Mouse (Mus musculus) kidney, adult 8-10 months (tissue): ENCODE measurements at regions not wholly inside any gene's neighbourhood (a gene's known extent, or its start where the extent isn't known, plus 50 kb on each side); places are given as distances from the start of the nearest gene placed in this dataset.

ENCODE experiments used
- DNase-seq, 2 experiments: peaks; one replicate each; pipeline ENCODE4 v3.0.0; 2022

DNA sequence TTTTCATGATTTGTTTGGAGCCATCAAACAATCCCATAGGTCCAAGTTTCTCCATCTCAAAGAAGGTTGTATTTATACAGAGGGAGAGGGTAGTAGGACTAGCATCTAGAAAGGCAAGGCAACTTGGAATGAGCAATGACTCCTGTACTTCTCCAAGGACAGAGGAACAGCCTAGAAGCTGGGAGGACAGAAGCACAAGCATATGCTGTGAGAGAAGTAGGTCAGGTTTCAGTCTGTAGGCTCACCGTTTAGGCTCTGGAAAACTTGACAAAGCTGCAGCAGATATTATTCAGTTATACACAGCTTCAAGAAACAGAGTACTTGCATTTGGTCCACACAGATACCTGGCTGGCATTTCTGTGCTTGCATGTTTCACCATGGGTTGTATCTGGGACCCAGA is 131.5 kb upstream of the B3gat1 start:
- DNase-seq, result no peak

GRCm38 (mm10) chr9:26604552-26604951 is 129.0 kb upstream of the B3gat1 start:
- DNase-seq, result no peak

GRCm38 (mm10) chr9:26611711-26612437 is 121.7 kb upstream of the B3gat1 start:
- no peak for DNase-seq

DNA sequence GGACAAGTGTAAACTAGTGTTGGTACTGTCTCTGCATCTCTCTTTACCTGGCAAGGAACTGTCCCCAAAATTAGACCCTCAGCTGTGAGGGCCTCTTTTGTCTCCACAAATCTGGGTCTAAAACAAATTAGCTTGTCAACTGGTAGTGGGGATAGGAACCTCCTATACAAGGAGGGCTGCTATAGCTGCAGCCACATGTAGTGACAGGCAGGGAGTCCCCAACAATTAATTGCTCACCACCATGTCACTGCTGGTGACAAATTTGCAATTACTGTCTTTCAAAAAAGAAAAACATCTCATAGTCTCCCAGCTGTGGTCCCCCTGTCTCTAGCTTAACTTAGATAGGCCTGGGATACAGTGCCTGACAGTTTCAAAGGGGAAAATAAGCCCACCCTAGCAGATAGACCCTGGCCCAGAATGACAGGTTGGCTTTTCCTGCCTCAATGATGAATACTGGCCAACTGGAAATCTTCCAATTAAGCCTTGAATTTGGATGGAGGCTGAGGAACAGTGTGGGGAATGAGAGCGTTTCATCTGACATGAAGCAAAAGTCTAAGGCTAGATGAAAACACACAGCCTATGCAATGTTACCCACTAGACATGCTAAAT is 110.6 kb upstream of the B3gat1 start:
- DNase-seq, result no peak

- DNase-seq, result peak; percentile 53 to 71
Measured at GRCm38 (mm10) chr9:26625171-26625937, 108.2 kb upstream of the B3gat1 start.

- DNase-seq, result no peak
Measured at GRCm38 (mm10) chr9:26632891-26633650, 100.5 kb upstream of the B3gat1 start.

DNA sequence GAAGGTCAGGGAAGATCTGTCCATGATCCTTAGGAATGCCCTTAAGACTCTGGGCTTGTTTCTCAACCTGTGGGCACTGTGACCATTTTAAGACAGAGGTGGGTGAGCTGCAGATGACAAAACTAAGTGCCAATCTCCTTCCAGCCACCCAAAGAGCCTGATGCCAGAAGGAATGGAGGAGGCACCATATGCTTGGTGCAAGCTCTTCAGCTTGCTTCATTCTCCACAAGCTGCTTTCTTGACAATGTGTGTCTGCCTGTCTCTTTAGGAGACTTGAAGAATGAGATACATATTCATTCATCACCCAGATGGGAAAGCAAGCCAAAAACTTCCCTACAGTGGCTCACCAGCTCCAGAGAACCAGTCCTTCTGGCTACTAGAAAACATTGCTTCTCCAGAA is 98.3 kb upstream of the B3gat1 start:
- DNase-seq, result no peak

DNA sequence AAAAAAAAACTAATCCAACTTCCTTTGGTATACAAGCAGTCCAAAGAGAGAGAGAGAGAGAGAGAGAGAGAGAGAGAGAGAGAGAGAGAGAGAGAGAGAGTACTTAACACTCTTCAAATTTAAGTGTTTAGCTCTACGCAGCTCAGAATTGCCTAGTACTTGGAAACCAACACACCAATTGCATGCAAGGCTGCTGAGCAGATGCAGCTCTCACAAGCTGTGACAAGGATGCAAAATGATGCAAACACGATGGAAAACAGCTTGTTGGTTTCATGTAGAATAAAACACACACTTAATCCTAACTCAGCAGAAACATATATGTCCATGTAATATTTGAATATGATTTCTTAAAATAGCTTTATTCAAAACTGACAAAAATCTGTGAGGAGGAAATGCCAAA is 94.9 kb upstream of the B3gat1 start:
- no peak for DNase-seq

- no peak for DNase-seq
Measured at GRCm38 (mm10) chr9:26642302-26642701, 91.2 kb upstream of the B3gat1 start.

DNA sequence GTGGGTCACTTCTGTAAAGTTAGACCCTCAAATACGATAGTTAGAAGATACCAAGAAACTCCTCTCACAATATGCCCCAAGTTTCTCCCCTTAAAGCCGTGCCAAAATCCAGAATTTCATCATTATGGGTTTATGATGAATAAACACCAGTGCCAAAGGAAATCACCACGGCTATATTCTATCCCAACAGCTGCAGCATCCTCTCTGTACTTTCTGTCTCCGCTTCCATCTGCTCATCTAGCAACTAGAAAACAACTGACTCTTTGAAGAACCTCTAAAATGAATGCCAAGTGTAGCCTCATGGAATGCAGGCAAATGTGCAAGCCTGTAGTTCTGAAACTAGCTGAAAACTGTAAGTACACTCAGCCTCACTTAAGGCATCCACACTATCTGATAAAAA is 90.7 kb upstream of the B3gat1 start:
- DNase-seq, result no peak

DNA sequence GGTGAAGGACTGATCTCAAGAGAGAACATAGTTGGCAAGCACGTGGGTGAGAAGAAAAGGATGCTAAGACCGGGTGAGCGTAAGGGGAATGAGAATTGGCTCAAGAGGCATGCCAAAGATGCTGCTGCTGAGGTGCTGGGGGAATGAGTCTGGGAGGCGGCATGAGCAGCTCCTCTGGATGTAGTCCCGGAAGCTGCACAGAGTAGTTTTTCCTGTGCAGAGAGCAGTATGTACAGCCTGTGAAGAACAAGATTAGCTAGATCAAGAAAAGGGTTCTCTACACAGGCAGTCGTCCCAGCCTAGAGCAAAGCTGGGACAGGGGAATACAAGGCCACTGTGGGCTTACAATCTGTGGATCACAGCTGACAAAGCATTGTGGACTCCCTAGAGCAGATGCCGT is 84.0 kb upstream of the B3gat1 start:
- DNase-seq, result no peak

DNA sequence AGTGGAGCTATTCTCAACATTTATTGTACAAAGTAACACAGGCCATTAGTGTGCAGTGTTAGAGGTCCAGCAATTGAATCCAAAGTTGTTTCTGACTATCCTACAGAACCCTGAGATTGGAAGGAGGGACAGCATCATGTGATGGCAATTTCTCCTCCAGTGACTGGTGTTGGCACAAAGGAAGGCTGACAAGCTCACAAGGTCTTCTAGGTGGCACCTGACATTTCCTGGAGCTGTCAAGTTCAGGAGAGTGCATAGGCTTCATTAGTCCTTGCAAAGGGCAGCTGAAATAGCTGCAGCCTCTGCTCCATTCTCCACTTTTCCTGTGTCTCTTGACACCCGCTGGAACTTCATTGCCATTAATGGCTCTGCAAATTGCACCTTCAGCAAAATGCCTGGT is 80.6 kb upstream of the B3gat1 start:
- no peak for DNase-seq

DNA sequence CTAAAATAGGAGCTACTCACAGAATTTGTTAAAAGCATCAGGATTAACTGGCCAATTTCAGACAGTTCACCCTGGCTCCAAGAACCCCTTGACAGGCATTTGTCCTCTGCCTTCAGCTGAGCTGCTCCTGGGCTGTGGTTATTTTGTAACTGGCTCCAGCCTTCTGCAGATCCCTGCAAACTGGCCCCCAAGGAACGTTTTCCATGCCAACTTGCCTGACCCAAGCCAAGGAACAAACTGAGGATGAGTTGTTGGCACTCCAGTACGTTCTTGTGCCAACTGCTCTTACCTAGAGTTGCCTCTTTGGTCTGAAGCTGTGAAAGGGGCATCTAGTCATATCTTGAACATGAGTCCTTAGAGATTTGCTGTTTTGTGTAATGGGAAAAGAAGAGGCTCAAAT is 74.2 kb upstream of the B3gat1 start:
- peak; percentile 7 for DNase-seq

DNA sequence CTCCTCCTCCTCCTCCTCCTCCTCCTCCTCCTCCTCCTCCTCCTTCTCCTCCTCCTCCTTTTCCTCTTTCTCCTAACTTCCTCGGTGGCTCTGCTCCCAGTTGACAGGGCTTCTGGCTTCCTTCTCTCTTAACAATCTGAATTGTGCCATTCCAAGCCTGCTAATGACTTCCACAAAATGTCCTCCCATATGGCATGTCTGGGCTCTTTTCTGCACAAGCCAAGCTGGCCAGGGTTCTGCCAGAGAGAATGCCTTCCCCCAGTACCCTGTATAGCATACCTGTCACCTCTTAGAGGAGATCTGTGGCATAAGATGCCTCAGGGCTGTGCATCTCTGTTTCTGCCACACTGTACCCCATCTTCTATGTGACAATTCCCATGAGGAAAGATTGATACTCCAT is 70.0 kb upstream of the B3gat1 start:
- no peak for DNase-seq

DNA sequence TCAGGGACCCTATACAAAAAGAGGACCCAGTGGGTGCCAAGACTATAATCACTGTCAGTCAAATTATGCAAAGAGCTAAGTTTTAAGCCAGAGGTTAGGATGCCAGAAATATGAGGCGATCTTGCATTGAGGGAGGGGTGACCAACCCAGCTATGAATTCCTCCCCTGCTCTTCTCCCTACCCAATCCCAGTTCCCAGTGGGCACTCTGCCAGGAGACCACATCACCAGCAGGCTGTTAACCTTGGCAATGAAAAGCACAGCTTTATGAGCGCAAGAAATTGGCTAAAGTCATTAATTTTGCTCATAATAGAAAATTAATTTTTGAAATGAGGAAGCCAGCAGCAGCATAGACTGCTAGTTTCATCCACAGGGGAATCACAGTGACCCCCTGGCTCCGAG is 65.7 kb upstream of the B3gat1 start:
- no peak for DNase-seq

- peak; percentile 52 to 79 for DNase-seq
Measured at GRCm38 (mm10) chr9:26674059-26674757, 59.3 kb upstream of the B3gat1 start.

GRCm38 (mm10) chr9:26678288-26678687 is 55.2 kb upstream of the B3gat1 start:
- DNase-seq, result peak; percentile 59 to 62

DNA sequence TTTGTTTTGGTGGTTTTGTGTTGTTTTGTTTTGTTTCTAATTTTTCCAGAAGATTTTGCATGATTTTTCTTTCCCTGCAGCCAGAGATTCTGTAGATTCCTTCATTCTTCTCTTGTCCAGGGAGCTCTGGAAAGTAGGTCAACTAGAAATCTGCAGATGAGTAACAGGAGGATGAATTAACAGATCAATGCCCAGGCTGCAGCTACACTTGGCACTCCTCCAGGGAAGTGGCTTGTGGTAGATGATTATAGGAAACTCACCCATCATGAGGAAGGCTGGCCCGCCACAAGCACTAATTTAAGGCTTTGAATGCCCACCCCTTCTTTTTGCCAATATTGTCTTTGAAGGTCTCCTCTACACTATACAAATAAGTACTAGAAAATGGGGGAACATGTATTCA is 52.0 kb upstream of the B3gat1 start:
- peak; percentile 78 to 80 for DNase-seq
